Mouse (Mus musculus) MEL (cell line): ENCODE results near the gene Cfl2. TPM values are rescaled to one million over a fixed set of nuclear protein-coding genes. Genes with fewer than 3 reads are reported as not detected.

Source experiments
- DNase-seq: peaks from one replicate; pipeline ENCODE4 v3.0.0; 2011; ENCODE audit warnings: low read depth, low spot score
- H3K27ac ChIP-seq: 2 replicates; pipeline ENCODE4 v1.5.1; 2012; ENCODE audit warnings: low read depth, mild to moderate bottlenecking, control low read depth, low read length, moderate library complexity; ENCODE audit not compliant: control insufficient read depth
- H3K27me3 ChIP-seq, 2 experiments: fragments of 150-350 bp in 1 of 2; sonication (generic) in 1 of 2; 2 replicates each; pipeline ENCODE4 v1.6.1; 2012; ENCODE audit warnings: low read length in 2 of 2, mild to moderate bottlenecking in 2 of 2, improper control_type of control experiment in 1 of 2, moderate library complexity in 1 of 2; ENCODE audit not compliant: insufficient read depth in 2 of 2, control insufficient read depth in 1 of 2
- H3K36me3 ChIP-seq, 2 experiments: 2 replicates each; pipeline ENCODE4 v1.6.1; 2012 to 2014; ENCODE audit warnings: low read length in 2 of 2, improper control_type of control experiment in 1 of 2, inconsistent platforms in 1 of 2, mild to moderate bottlenecking in 1 of 2; ENCODE audit not compliant: insufficient read depth in 2 of 2, control insufficient read depth in 1 of 2
- H3K4me1 ChIP-seq, 2 experiments: fragments of 150-350 bp in 1 of 2; sonication (generic) in 1 of 2; 2 replicates each; pipeline ENCODE4 v1.6.1; 2012; ENCODE audit warnings: low read length in 2 of 2, improper control_type of control experiment in 1 of 2, mild to moderate bottlenecking in 1 of 2; ENCODE audit not compliant: insufficient read depth in 2 of 2, control insufficient read depth in 1 of 2
- H3K4me3 ChIP-seq, 2 experiments: fragments of 150-350 bp in 1 of 2; sonication (generic) in 1 of 2; 2 replicates each; pipeline ENCODE4 v1.5.1; 2012; ENCODE audit warnings: low read depth in 2 of 2, low read length in 2 of 2, mild to moderate bottlenecking in 2 of 2, moderate library complexity in 2 of 2, control low read depth in 1 of 2, improper control_type of control experiment in 1 of 2; ENCODE audit not compliant: control insufficient read depth in 1 of 2, insufficient read depth in 1 of 2
- H3K79me2 ChIP-seq: 2 replicates; pipeline ENCODE4 v1.6.1; 2012; ENCODE audit warnings: mild to moderate bottlenecking, low read length, moderate library complexity; ENCODE audit not compliant: control insufficient read depth, poor library complexity, insufficient read depth
- H3K9ac ChIP-seq: 2 replicates; pipeline ENCODE4 v1.6.1; 2012; ENCODE audit warnings: low read depth, mild to moderate bottlenecking, control low read depth, low read length, moderate library complexity; ENCODE audit not compliant: control insufficient read depth, poor library complexity, severe bottlenecking
- H3K9me3 ChIP-seq: fragments of 150-350 bp; sonication (generic); replicated peaks from 2 replicates; pipeline ENCODE4 v1.6.1; 2012; ENCODE audit warnings: mild to moderate bottlenecking, low read length, improper control_type of control experiment, moderate library complexity; ENCODE audit not compliant: insufficient read depth
- BHLHE40 ChIP-seq: IDR thresholded peaks from 2 replicates; pipeline ENCODE4 v1.6.1; 2012; ENCODE audit warnings: low read depth, mild to moderate bottlenecking, inconsistent platforms, low read length, improper control_type of control experiment, borderline replicate concordance
- CHD1 ChIP-seq: IDR thresholded peaks from 2 replicates; pipeline ENCODE4 v1.6.1; 2012; ENCODE audit warnings: low read depth, mild to moderate bottlenecking, inconsistent platforms, low read length, improper control_type of control experiment
- CHD2 ChIP-seq: IDR thresholded peaks from 2 replicates; pipeline ENCODE4 v1.6.1; 2011; ENCODE audit warnings: low read length, improper control_type of control experiment
- CTCF ChIP-seq, 3 experiments: IDR thresholded peaks in 2 of 3; conservative IDR thresholded peaks in 1 of 3; 2 replicates each; pipeline ENCODE4 v1.5.1; 2011 to 2012; ENCODE audit warnings: low read length in 3 of 3, low read depth in 2 of 3, mild to moderate bottlenecking in 2 of 3, improper control_type of control experiment in 1 of 3, inconsistent platforms in 1 of 3, mixed read lengths in 1 of 3, moderate library complexity in 1 of 3; ENCODE audit not compliant: control insufficient read depth in 1 of 3, insufficient read depth in 1 of 3, poor library complexity in 1 of 3, severe bottlenecking in 1 of 3
- E2F4 ChIP-seq: IDR thresholded peaks from 2 replicates; pipeline ENCODE4 v1.6.1; 2011; ENCODE audit warnings: low read depth, low read length, improper control_type of control experiment, borderline replicate concordance
- ELF1 ChIP-seq: IDR thresholded peaks from 2 replicates; pipeline ENCODE4 v1.6.1; 2014; ENCODE audit warnings: low read depth, mild to moderate bottlenecking, inconsistent platforms, low read length, improper control_type of control experiment, moderate library complexity
- EP300 ChIP-seq, 2 experiments: IDR thresholded peaks; 2 replicates each; pipeline ENCODE4 v1.6.1; 2011; ENCODE audit warnings: improper control_type of control experiment in 2 of 2, low read length in 2 of 2, low read depth in 1 of 2, mild to moderate bottlenecking in 1 of 2
- GATA1 ChIP-seq: IDR thresholded peaks from 2 replicates; pipeline ENCODE4 v1.6.1; 2011; ENCODE audit warnings: low read depth, low read length, improper control_type of control experiment
- JUND ChIP-seq: IDR thresholded peaks from 2 replicates; pipeline ENCODE4 v1.6.1; 2011; ENCODE audit warnings: low read depth, mild to moderate bottlenecking, improper control_type of control experiment, low read length
- KAT2A ChIP-seq: conservative IDR thresholded peaks from 2 replicates; pipeline ENCODE4 v1.6.1; 2012; ENCODE audit warnings: low read depth, low read length, improper control_type of control experiment, inconsistent platforms
- MAFK ChIP-seq: IDR thresholded peaks from 2 replicates; pipeline ENCODE4 v1.6.1; 2011; ENCODE audit warnings: low read depth, mild to moderate bottlenecking, low read length, improper control_type of control experiment, borderline replicate concordance
- MAZ ChIP-seq: IDR thresholded peaks from 2 replicates; pipeline ENCODE4 v1.6.1; 2012; ENCODE audit warnings: low read depth, mild to moderate bottlenecking, inconsistent platforms, low read length, improper control_type of control experiment
- MYB ChIP-seq: IDR thresholded peaks from 2 replicates; pipeline ENCODE4 v1.6.1; 2011; ENCODE audit warnings: mild to moderate bottlenecking, low read depth, low read length, improper control_type of control experiment
- NELFE ChIP-seq: IDR thresholded peaks from 2 replicates; pipeline ENCODE4 v1.6.1; 2011; ENCODE audit warnings: low read depth, low read length, improper control_type of control experiment
- NRF1 ChIP-seq: IDR thresholded peaks from 2 replicates; pipeline ENCODE4 v1.6.1; 2014; ENCODE audit warnings: low read depth, mild to moderate bottlenecking, inconsistent platforms, low read length, improper control_type of control experiment, moderate library complexity; ENCODE audit not compliant: poor library complexity, insufficient read depth, severe bottlenecking
- POLR2A ChIP-seq, 2 experiments: IDR thresholded peaks; 2 replicates each; pipeline ENCODE4 v1.6.1; 2011 to 2012; ENCODE audit warnings: low read length in 2 of 2, mild to moderate bottlenecking in 2 of 2, control low read depth in 1 of 2, improper control_type of control experiment in 1 of 2, low read depth in 1 of 2, moderate library complexity in 1 of 2; ENCODE audit not compliant: control insufficient read depth in 1 of 2, insufficient read depth in 1 of 2, poor library complexity in 1 of 2
- POLR2AphosphoS2 ChIP-seq: IDR thresholded peaks from 2 replicates; pipeline ENCODE4 v1.6.1; 2011; ENCODE audit warnings: low read length, improper control_type of control experiment
- RCOR1 ChIP-seq: IDR thresholded peaks from 2 replicates; pipeline ENCODE4 v1.6.1; 2012; ENCODE audit warnings: low read depth, mild to moderate bottlenecking, inconsistent platforms, low read length, improper control_type of control experiment
- SIN3A ChIP-seq: IDR thresholded peaks from 2 replicates; pipeline ENCODE4 v1.6.1; 2012; ENCODE audit warnings: low read length, improper control_type of control experiment, inconsistent platforms
- TAL1 ChIP-seq: IDR thresholded peaks from 2 replicates; pipeline ENCODE4 v1.6.1; 2012; ENCODE audit warnings: mild to moderate bottlenecking, inconsistent platforms, low read length, moderate library complexity, mixed read lengths
- TBP ChIP-seq: IDR thresholded peaks from 2 replicates; pipeline ENCODE4 v1.8.0; 2011; ENCODE audit warnings: low read depth, low read length, improper control_type of control experiment
- USF2 ChIP-seq, 2 experiments: IDR thresholded peaks; 2 replicates each; pipeline ENCODE4 v1.6.1; 2011 to 2012; ENCODE audit warnings: improper control_type of control experiment in 2 of 2, low read length in 2 of 2, borderline replicate concordance in 1 of 2, inconsistent platforms in 1 of 2, low read depth in 1 of 2, mild to moderate bottlenecking in 1 of 2; ENCODE audit not compliant: insufficient read depth in 1 of 2
- ZC3H11A ChIP-seq: IDR thresholded peaks from 2 replicates; pipeline ENCODE4 v1.6.1; 2012; ENCODE audit warnings: low read depth, mild to moderate bottlenecking, inconsistent platforms, low read length, improper control_type of control experiment
- ZNF384 ChIP-seq: IDR thresholded peaks from 2 replicates; pipeline ENCODE4 v1.6.1; 2012; ENCODE audit warnings: low read depth, mild to moderate bottlenecking, inconsistent platforms, low read length, improper control_type of control experiment
- polyA plus RNA-seq, 2 experiments: library from polyadenylated mRNA; stranded (reverse) in 1 of 2; unstranded in 1 of 2; fragments of >175 nt in 1 of 2; fragments of >200 nt in 1 of 2; gene quantifications; 2 replicates each; pipeline versions ENCODE4 v1.2.1 to v1.2.4; 2012; ENCODE audit warnings: low replicate concordance in 2 of 2, low read depth in 1 of 2; ENCODE audit not compliant: insufficient read length in 2 of 2, insufficient read depth in 1 of 2, missing spikeins in 1 of 2
- total RNA-seq: library from RNA; depleted of rRNA; stranded (reverse); fragments of 300-350 nt; gene quantifications from 2 replicates; pipeline ENCODE4 v1.2.3, GENCODE M21; 2012

The Cfl2 gene
- total and polyA plus RNA-seq, 3 experiments: 5.7 to 8.8 TPM; not detected in 1

GRCm38 (mm10) chr12:54844415-54844814 lies 18.3 kb downstream of the Cfl2 start:
- peaks cover 0 to 9% of the 10 kb centered on the region in 2 experiments; a peak in 2 of 4 replicates for H3K36me3 ChIP-seq
- DNase-seq: peak; percentile 75
- no peaks in the 10 kb centered on the region for H3K79me2 ChIP-seq
- H3K27ac ChIP-seq: peak overlapping the region; percentile 61
- no peaks in the 10 kb centered on the region for H3K9me3 ChIP-seq
- H3K4me1 ChIP-seq: peaks cover 4 to 18% of the 10 kb centered on the region in 2 experiments; a peak in 3 of 4 replicates
- H3K27me3 ChIP-seq: no peaks in the 10 kb centered on the region
- TF ChIP-seq BHLHE40 (no peak), NRF1 (no peak), POLR2A (IDR thresholded peaks at IDR 0.05; ENCODE audit: control insufficient read depth in 1 of 2, insufficient read depth in 1 of 2, low read depth in 1 of 2, low read length in 2 of 2, poor library complexity in 1 of 2) (no peak), MAFK (no peak), E2F4 (no peak), RCOR1 (0 out of 2 replicates have a peak, but pooled peaks have one; percentile 8), USF2 (IDR thresholded peaks at IDR 0.05; ENCODE audit: borderline replicate concordance in 1 of 2, insufficient read depth in 1 of 2, low read depth in 1 of 2, low read length in 2 of 2) (no peak), CTCF (IDR thresholded peaks at IDR 0.05 in 2 of 3, conservative IDR thresholded peaks at IDR 0.05 in 1 of 3; ENCODE audit: control insufficient read depth in 1 of 3, insufficient read depth in 1 of 3, low read depth in 2 of 3, low read length in 3 of 3, poor library complexity in 1 of 3, severe bottlenecking in 1 of 3) (no peak), ZNF384 (peak; percentile 96), MYB (no peak), CHD2 (no peak), SIN3A (no peak), JUND (no peak), TBP (no peak), GATA1 (peak; percentile 51; the same call in 1 of the 2 replicates), TAL1 (peak; percentile 59; the same call in 1 of the 2 replicates), ZC3H11A (no peak), ELF1 (no peak), MAZ (no peak), KAT2A (no peak), POLR2AphosphoS2 (no peak), EP300 (IDR thresholded peaks at IDR 0.05; ENCODE audit: low read depth in 1 of 2, low read length in 2 of 2) (peak; percentile 32 to 71; a peak in 2 of 4 replicates)
- no peak overlapping the region for H3K9ac ChIP-seq
- no peak overlapping the region for H3K4me3 ChIP-seq

DNA sequence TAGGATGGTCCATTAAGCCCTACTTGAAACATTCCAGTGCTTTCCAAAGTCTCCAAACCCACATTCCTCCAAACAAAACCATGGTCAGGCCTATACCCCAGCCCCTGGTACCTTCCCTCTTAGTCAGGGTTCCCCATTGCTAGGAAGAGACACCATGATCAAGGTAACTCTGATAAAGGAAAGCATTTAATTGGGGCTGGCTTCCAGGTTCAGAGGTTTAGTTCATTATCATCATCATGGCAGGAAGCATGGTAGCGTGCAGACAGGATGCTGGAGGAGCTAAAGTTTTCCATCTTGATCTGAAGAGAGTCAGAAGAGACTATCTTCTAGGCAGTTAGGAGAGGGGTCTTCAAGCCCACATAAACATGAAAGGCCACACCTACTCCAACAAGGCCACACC lies 21.1 kb downstream of the Cfl2 start:
- Histone ChIP-seq H3K4me1 (peaks cover 4 to 18% of the 10 kb centered on the region in 2 experiments; a peak in 3 of 4 replicates), H3K9ac (no peak overlapping the region), H3K27me3 (no peaks in the 10 kb centered on the region), H3K4me3 (no peak overlapping the region), H3K9me3 (no peaks in the 10 kb centered on the region), H3K27ac (no peak overlapping the region), H3K79me2 (no peaks in the 10 kb centered on the region), H3K36me3 (peaks cover 0 to 9% of the 10 kb centered on the region in 2 experiments; a peak in 2 of 4 replicates)
- no peak for DNase-seq
- TF ChIP-seq NELFE: no peak
- TF ChIP-seq GATA1: no peak
- TF ChIP-seq CHD1: no peak
- no peak for TF ChIP-seq NRF1
- no peak for TF ChIP-seq ZNF384
- TF ChIP-seq CHD2: no peak
